Mouse (Mus musculus): ENCODE data around the gene Cdk2. TPM values are rescaled to one million over a fixed set of nuclear protein-coding genes. Genes with fewer than 3 reads are reported as not detected.

Cdk2 gene
- total and polyA plus RNA-seq, 3 experiments: 40.5 to 72.4 TPM; not detected in 1

GRCm38 (mm10) chr10:128704491-128705316 lies at the start of gene Cdk2 (continued):
- no peak for TF ChIP-seq GATA1 (IDR thresholded peaks at IDR 0.05; ENCODE audit: low read depth, low read length)
- no peak for TF ChIP-seq ETS1 (IDR thresholded peaks at IDR 0.05; ENCODE audit: low read depth, low read length)
- no peak for TF ChIP-seq KAT2A (conservative IDR thresholded peaks at IDR 0.05; ENCODE audit: low read depth, low read length)
- no peak for TF ChIP-seq E2F4 (IDR thresholded peaks at IDR 0.05; ENCODE audit: borderline replicate concordance, low read depth, low read length)

DNA sequence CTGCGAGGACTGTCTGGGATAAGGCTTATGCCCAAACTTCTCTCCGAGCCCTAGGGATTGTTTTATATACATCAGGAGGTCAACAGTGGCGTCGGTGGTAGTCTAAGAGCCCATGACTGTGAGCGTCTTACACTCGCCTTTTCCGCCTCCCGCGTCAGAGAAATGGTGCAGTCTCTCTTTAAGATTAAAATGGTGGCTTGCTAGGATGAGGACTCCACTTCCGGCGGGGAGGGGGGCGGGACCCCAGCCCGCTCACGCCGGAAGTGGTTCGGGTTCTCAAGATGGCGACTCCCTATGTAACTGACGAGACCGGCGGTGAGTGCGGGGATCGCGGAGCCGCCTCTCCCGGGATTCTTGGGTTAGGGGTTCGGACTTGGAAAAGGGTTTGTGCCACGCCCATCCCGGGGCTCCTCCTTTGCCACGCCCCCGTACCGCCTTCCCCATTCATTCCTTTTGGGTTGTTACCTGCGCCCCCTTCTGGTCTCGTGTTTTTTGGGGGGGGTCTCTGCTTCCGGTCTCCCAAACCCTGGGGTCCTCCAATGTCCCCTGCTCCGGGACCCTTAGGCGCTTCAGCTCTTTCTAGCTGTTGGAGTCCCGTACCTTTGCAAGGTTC lies 43.5 kb upstream of the Cdk2 start:
- H3K79me2 ChIP-seq (ENCODE audit: control insufficient read depth, insufficient read depth, low read length, poor library complexity): peaks cover 48% of the 10 kb centered on the region
- no peaks in the 10 kb centered on the region for H3K27me3 ChIP-seq (ENCODE audit: control insufficient read depth in 1 of 2, insufficient read depth in 2 of 2, low read length in 2 of 2)
- H3K4me3 ChIP-seq (ENCODE audit: control insufficient read depth in 1 of 2, insufficient read depth in 1 of 2, low read depth in 2 of 2, low read length in 2 of 2): peak overlapping the region; percentile 96 to 97
- peaks cover 4 to 22% of the 10 kb centered on the region in 2 experiments; a peak in 3 of 4 replicates for H3K36me3 ChIP-seq (ENCODE audit: control insufficient read depth in 1 of 2, insufficient read depth in 2 of 2, low read length in 2 of 2)
- H3K9ac ChIP-seq (ENCODE audit: control insufficient read depth, low read depth, low read length, poor library complexity, severe bottlenecking): peak overlapping the region; percentile 97
- peak overlapping the region; percentile 98 for H3K27ac ChIP-seq (ENCODE audit: control insufficient read depth, low read depth, low read length)
- H3K4me1 ChIP-seq (ENCODE audit: control insufficient read depth in 1 of 2, insufficient read depth in 2 of 2, low read length in 2 of 2): peaks cover 2 to 25% of the 10 kb centered on the region in 2 experiments
- peak; percentile 96 for DNase-seq (ENCODE audit: low read depth, low spot score)
- no peaks in the 10 kb centered on the region for H3K9me3 ChIP-seq (replicated peaks; ENCODE audit: insufficient read depth, low read length)
- TF ChIP-seq RCOR1 (IDR thresholded peaks at IDR 0.05; ENCODE audit: low read depth, low read length) (no peak), POLR2AphosphoS5 (IDR thresholded peaks at IDR 0.05; ENCODE audit: borderline replicate concordance, low read depth, low read length) (no peak), MAZ (IDR thresholded peaks at IDR 0.05; ENCODE audit: low read depth, low read length) (no peak), ELF1 (IDR thresholded peaks at IDR 0.05; ENCODE audit: low read depth, low read length) (peak; percentile 74), ZMIZ1 (IDR thresholded peaks at IDR 0.05; ENCODE audit: low read depth, low read length) (0 out of 2 replicates have a peak, but pooled peaks have one; percentile 7), SMC3 (IDR thresholded peaks at IDR 0.05; ENCODE audit: low read depth, low read length) (no peak), KAT2A (conservative IDR thresholded peaks at IDR 0.05; ENCODE audit: low read depth, low read length) (no peak; the same call in 1 of the 2 replicates), MYB (IDR thresholded peaks at IDR 0.05; ENCODE audit: low read depth, low read length) (no peak), MAX (IDR thresholded peaks at IDR 0.05; ENCODE audit: low read length) (0 out of 2 replicates have a peak, but pooled peaks have one; percentile 17), CHD1 (IDR thresholded peaks at IDR 0.05; ENCODE audit: low read depth, low read length) (no peak), POLR2A (IDR thresholded peaks at IDR 0.05; ENCODE audit: control insufficient read depth in 1 of 2, insufficient read depth in 1 of 2, low read depth in 1 of 2, low read length in 2 of 2, poor library complexity in 1 of 2) (peak in 1 of 2 experiments; percentile 74; a peak in 2 of 4 replicates), GABPA (IDR thresholded peaks at IDR 0.05; ENCODE audit: low read depth, low read length) (no peak), JUND (IDR thresholded peaks at IDR 0.05; ENCODE audit: low read depth, low read length) (no peak; the same call in 1 of the 2 replicates), HCFC1 (IDR thresholded peaks at IDR 0.05; ENCODE audit: low read depth, low read length) (peak; percentile 87), ETS1 (IDR thresholded peaks at IDR 0.05; ENCODE audit: low read depth, low read length) (peak; percentile 20; the same call in 1 of the 2 replicates), E2F4 (IDR thresholded peaks at IDR 0.05; ENCODE audit: borderline replicate concordance, low read depth, low read length) (0 out of 2 replicates have a peak, but pooled peaks have one; percentile 9), POLR2AphosphoS2 (IDR thresholded peaks at IDR 0.05; ENCODE audit: low read length) (peak; percentile 76; the same call in 1 of the 2 replicates), MEF2A (IDR thresholded peaks at IDR 0.05; ENCODE audit: extremely low read depth, insufficient replicate concordance, low read depth, low read length, poor library complexity, severe bottlenecking) (no peak), MYC (IDR thresholded peaks at IDR 0.05; ENCODE audit: low read depth, low read length) (peak; percentile 51; the same call in 1 of the 2 replicates), SIN3A (IDR thresholded peaks at IDR 0.05; ENCODE audit: low read length) (peak; percentile 70; the same call in 1 of the 2 replicates), ZNF384 (IDR thresholded peaks at IDR 0.05; ENCODE audit: low read depth, low read length) (no peak), MAFK (IDR thresholded peaks at IDR 0.05; ENCODE audit: borderline replicate concordance, low read depth, low read length) (no peak), NELFE (IDR thresholded peaks at IDR 0.05; ENCODE audit: low read depth, low read length) (peak; percentile 53; the same call in 1 of the 2 replicates), TCF12 (IDR thresholded peaks at IDR 0.05; ENCODE audit: low read depth, low read length) (peak; percentile 68), USF1 (IDR thresholded peaks at IDR 0.05; ENCODE audit: low read depth, low read length) (no peak), UBTF (IDR thresholded peaks at IDR 0.05; ENCODE audit: borderline replicate concordance, insufficient read depth, low read depth, low read length) (no peak), BHLHE40 (IDR thresholded peaks at IDR 0.05; ENCODE audit: borderline replicate concordance, low read depth, low read length) (0 out of 2 replicates have a peak, but pooled peaks have one; percentile 13), CTCF (IDR thresholded peaks at IDR 0.05 in 2 of 3, conservative IDR thresholded peaks at IDR 0.05 in 1 of 3; ENCODE audit: control insufficient read depth in 1 of 3, insufficient read depth in 1 of 3, low read depth in 2 of 3, low read length in 3 of 3, poor library complexity in 1 of 3, severe bottlenecking in 1 of 3) (peak in 2 of 3 experiments; percentile 49 to 50; a peak in 5 of 6 replicates), TBP (IDR thresholded peaks at IDR 0.05; ENCODE audit: low read depth, low read length) (peak; percentile 74; the same call in 1 of the 2 replicates), TAL1 (IDR thresholded peaks at IDR 0.05; ENCODE audit: low read length) (no peak)
